Mouse (Mus musculus) myocyte (in vitro differentiated cells): ENCODE data around the gene Mdc1. TPM values are rescaled to one million over a fixed set of nuclear protein-coding genes. Genes with fewer than 3 reads are reported as not detected.

Experiments used
- H3K27me3 ChIP-seq: one replicate; pipeline ENCODE4 v1.6.1; 2011; ENCODE audit not compliant: control insufficient read depth, insufficient read depth, insufficient read length
- H3K36me3 ChIP-seq: one replicate; pipeline ENCODE4 v1.6.1; 2011; ENCODE audit not compliant: control insufficient read depth, insufficient read depth
- H3K4me2 ChIP-seq: one replicate; pipeline ENCODE4 v1.6.1; 2011; ENCODE audit warnings: low read depth, control low read depth
- H3K4me3 ChIP-seq: one replicate; pipeline ENCODE4 v1.5.1; 2011; ENCODE audit warnings: mild to moderate bottlenecking, control low read depth, moderate library complexity
- H3K79me2 ChIP-seq: one replicate; pipeline ENCODE4 v1.6.1; 2011; ENCODE audit not compliant: control insufficient read depth, insufficient read depth
- H3ac ChIP-seq: one replicate; pipeline ENCODE4 v1.6.1; 2011; ENCODE audit not compliant: control insufficient read depth, insufficient read length
- CEBPB ChIP-seq: IDR thresholded peaks from 2 replicates; pipeline ENCODE4 v1.6.1; 2011; ENCODE audit warnings: mild to moderate bottlenecking, moderate library complexity; ENCODE audit not compliant: poor library complexity, insufficient read depth, severe bottlenecking
- E2F4 ChIP-seq: IDR thresholded peaks from one replicate; pipeline ENCODE4 v1.6.1; 2011; ENCODE audit warnings: mild to moderate bottlenecking, control low read depth, moderate library complexity; ENCODE audit not compliant: insufficient read depth
- MAX ChIP-seq: IDR thresholded peaks from one replicate; pipeline ENCODE4 v1.6.1; 2011; ENCODE audit warnings: low read depth, mild to moderate bottlenecking, control low read depth
- MYOD1 ChIP-seq, 3 experiments: IDR thresholded peaks; one replicate each; pipeline ENCODE4 v1.6.1; 2011; ENCODE audit warnings: control low read depth in 2 of 3, low read depth in 2 of 3, mild to moderate bottlenecking in 2 of 3, moderate library complexity in 1 of 3; ENCODE audit not compliant: insufficient read length in 2 of 3, control insufficient read depth in 1 of 3
- MYOG ChIP-seq, 3 experiments: IDR thresholded peaks; one replicate each; pipeline ENCODE4 v1.6.1; 2011; ENCODE audit warnings: control low read depth in 2 of 3, low read depth in 2 of 3, mild to moderate bottlenecking in 2 of 3; ENCODE audit not compliant: insufficient read length in 2 of 3, control insufficient read depth in 1 of 3, insufficient read depth in 1 of 3
- POLR2A ChIP-seq: IDR thresholded peaks from one replicate; pipeline ENCODE4 v1.6.1; 2011; ENCODE audit warnings: low read depth, mild to moderate bottlenecking, control low read depth, moderate library complexity; ENCODE audit not compliant: insufficient read length
- POLR2AphosphoS2 ChIP-seq: IDR thresholded peaks from one replicate; pipeline ENCODE4 v1.6.1; 2011; ENCODE audit warnings: low read depth, control low read depth; ENCODE audit not compliant: insufficient read length
- REST ChIP-seq: IDR thresholded peaks from one replicate; pipeline ENCODE4 v1.6.1; 2011; ENCODE audit warnings: mild to moderate bottlenecking, control low read depth, moderate library complexity; ENCODE audit not compliant: insufficient read depth, insufficient read length
- SRF ChIP-seq: IDR thresholded peaks from one replicate; pipeline ENCODE4 v1.6.1; 2011; ENCODE audit warnings: low read depth; ENCODE audit not compliant: control insufficient read depth, insufficient read length
- TCF12 ChIP-seq: IDR thresholded peaks from one replicate; pipeline ENCODE4 v1.6.1; 2011; ENCODE audit warnings: mild to moderate bottlenecking, control low read depth; ENCODE audit not compliant: poor library complexity, insufficient read depth, severe bottlenecking
- TCF3 ChIP-seq: IDR thresholded peaks from one replicate; pipeline ENCODE4 v1.6.1; 2011; ENCODE audit warnings: low read depth, control low read depth; ENCODE audit not compliant: insufficient read length
- USF1 ChIP-seq: IDR thresholded peaks from one replicate; pipeline ENCODE4 v1.6.1; 2011; ENCODE audit warnings: low read depth, mild to moderate bottlenecking, control low read depth, moderate library complexity
- polyA plus RNA-seq: library from polyadenylated mRNA; unstranded; fragments of >200 nt; fragmentation: generic; extraction: Trizol; gene quantifications from one replicate; pipeline ENCODE4 v1.2.1, GENCODE M21; 2012; ENCODE audit warnings: missing spikeins

The Mdc1 gene
- polyA plus RNA-seq, 1 experiment, result 7.0 TPM

DNA sequence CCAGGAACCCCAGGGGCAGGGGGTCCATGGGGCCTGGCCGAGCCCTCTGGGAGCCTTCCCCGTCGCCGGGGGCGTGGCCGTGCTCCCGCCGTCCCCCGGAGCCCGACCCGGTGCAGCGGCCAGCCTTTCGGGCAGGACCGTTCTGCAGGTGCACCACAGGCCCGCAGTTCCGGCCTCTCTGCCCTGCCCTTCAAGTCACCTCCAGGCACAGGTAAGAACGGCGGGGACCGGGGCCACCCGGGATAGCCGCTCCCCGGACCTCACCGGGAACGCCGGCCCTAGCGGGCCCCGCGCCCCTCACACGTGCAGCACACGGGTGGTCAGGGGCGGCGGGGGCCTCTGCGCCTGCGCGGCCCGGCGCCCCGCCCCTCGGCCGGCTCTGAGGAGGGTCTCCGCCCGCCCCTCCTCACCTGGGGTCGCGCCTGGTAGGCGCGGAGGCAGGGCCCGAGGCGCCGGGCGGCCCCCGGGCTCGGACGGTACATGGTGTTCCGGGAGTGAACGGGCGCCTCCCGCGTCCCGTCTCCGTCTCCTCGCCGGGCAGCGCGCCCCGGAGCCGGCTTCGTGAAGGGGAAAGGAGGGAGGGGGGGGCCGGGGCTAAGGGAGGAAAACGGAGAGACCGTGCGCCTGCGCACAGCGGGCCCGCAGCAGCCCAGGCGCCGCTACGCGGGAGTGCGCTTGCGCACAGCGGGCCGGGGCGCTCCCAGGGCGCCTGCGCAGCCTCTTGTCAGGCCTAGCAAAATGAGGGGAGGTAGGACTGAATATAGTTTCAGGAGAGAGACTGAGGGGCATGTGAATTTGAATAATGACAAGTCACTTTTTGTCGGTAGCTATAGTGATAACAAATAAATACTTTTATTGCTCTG, 55.7 kb downstream of the Mdc1 start, which contains the start of gene 2310061I04Rik:
TSS of gene 2310061I04Rik (minus strand) at position 651 of the 863 bp plus-strand sequence.
- peak within 1 kb of the TSS; percentile 76 for H3ac ChIP-seq
- peak within 1 kb of the TSS; percentile 83 for H3K4me2 ChIP-seq
- peak within 1 kb of the TSS; percentile 30 for H3K4me3 ChIP-seq
- H3K79me2 ChIP-seq, result peaks cover 5% of the 10 kb centered on the region
- H3K36me3 ChIP-seq, result peaks cover 7% of the 10 kb centered on the region
- TF ChIP-seq POLR2A, result peak; percentile 56
- TF ChIP-seq E2F4, result no peak
- peak; percentile 88 for TF ChIP-seq POLR2AphosphoS2
- no peaks in the 10 kb centered on the region for H3K27me3 ChIP-seq

DNA sequence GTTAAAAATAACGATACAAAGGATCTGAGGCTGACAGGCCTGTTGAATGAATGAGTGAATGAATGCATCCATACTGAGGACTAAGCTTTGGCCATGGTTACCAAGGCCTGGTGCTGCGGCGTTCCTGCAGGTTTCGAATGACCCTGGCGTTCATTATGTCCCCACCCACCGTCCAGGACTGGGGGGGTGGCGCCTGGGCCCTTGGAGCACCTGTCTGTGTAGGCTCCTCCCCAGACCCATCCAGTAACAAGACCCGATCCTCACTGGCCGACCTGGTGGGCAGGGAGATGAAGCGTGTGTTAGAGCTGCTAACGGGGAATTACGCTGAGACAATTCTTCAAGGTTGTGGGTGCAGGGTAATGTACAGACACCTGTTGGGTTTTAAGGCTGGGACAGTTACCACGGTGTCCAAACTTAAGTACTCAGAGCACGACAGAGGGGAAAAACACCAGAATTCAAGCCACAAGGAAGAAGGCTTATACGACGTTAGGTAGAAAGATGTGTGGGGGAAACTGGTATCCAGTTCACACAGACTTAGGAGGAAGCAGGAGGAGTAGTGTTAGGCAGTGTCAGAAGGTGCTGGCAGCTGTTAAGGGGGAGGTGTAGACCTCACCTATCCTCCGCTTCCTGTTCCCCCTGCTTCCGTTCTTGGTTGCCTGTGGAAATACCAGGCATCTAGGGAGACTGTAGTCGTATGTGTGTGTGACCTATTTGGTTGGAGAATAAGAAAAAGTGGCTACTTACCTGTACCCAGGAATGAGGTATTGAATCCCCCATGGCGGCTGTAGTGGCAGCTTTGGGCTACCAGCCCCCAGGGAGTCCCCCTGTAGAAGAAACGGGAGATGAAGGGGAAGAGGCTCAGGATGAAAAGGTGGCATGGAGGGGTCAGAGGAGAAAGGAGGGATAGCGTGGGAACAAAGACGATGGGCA, 56.6 kb downstream of the Mdc1 start:
- peaks cover 5% of the 10 kb centered on the region for H3K79me2 ChIP-seq
- TF ChIP-seq E2F4 (no peak), MYOG (IDR thresholded peaks at IDR 0.05; ENCODE audit: control insufficient read depth in 1 of 3, insufficient read depth in 1 of 3, insufficient read length in 2 of 3, low read depth in 2 of 3) (peak in 1 of 3 experiments; percentile 19)

DNA sequence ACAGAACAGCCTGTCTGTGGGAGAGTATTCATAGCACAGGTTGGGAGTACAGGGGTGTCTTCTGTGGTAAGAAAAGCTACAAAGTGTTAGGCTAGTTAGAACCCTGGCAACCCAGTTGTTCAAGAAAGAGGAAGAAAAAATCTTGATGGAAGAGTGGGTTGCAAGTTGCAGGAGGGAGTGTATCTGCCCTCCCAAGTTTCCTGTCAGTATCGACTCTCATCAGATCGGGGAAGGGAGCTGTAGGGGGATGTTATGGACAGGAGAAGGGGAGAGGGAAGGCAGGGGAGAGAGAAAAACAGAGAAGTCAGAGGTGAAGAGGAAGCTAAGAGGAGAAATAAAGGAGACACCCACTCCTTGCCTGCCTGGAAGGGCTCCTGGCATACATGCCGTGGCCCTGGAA, 59.3 kb downstream of the Mdc1 start:
- TF ChIP-seq MYOG (IDR thresholded peaks at IDR 0.05; ENCODE audit: control insufficient read depth in 1 of 3, insufficient read depth in 1 of 3, insufficient read length in 2 of 3, low read depth in 2 of 3), result no peak
- no peak for TF ChIP-seq POLR2A
- Histone ChIP-seq H3K4me2 (no peak overlapping the region), H3K79me2 (peaks cover 5% of the 10 kb centered on the region), H3K36me3 (no peaks in the 10 kb centered on the region), H3K4me3 (no peak overlapping the region), H3K27me3 (no peaks in the 10 kb centered on the region), H3ac (no peak overlapping the region)

More for the DNA sequence above, 56.6 kb downstream of the Mdc1 start:
- H3K4me3 ChIP-seq, result peak overlapping the region; percentile 30
- peak overlapping the region; percentile 76 for H3ac ChIP-seq
- H3K27me3 ChIP-seq, result no peaks in the 10 kb centered on the region
- peak overlapping the region; percentile 83 for H3K4me2 ChIP-seq
- H3K36me3 ChIP-seq, result no peaks in the 10 kb centered on the region

GRCm38 (mm10) chr17:35903343-35903991, 62.2 kb downstream of the Mdc1 start:
- Histone ChIP-seq H3K4me2 (no peak overlapping the region), H3K36me3 (peaks cover 7% of the 10 kb centered on the region), H3ac (no peak overlapping the region), H3K27me3 (no peaks in the 10 kb centered on the region), H3K79me2 (no peaks in the 10 kb centered on the region), H3K4me3 (no peak overlapping the region)
- TF ChIP-seq POLR2A, result no peak
- no peak for TF ChIP-seq MAX
- no peak for TF ChIP-seq REST
- TF ChIP-seq E2F4, result no peak
- TF ChIP-seq POLR2AphosphoS2, result no peak
- TF ChIP-seq TCF12, result no peak
- TF ChIP-seq CEBPB, result no peak
- TF ChIP-seq MYOD1 (IDR thresholded peaks at IDR 0.05; ENCODE audit: control insufficient read depth in 1 of 3, insufficient read length in 2 of 3, low read depth in 2 of 3), result no peak
- TF ChIP-seq TCF3, result no peak
- TF ChIP-seq SRF, result no peak
- no peak for TF ChIP-seq USF1
- no peak for TF ChIP-seq MYOG (IDR thresholded peaks at IDR 0.05; ENCODE audit: control insufficient read depth in 1 of 3, insufficient read depth in 1 of 3, insufficient read length in 2 of 3, low read depth in 2 of 3)

DNA sequence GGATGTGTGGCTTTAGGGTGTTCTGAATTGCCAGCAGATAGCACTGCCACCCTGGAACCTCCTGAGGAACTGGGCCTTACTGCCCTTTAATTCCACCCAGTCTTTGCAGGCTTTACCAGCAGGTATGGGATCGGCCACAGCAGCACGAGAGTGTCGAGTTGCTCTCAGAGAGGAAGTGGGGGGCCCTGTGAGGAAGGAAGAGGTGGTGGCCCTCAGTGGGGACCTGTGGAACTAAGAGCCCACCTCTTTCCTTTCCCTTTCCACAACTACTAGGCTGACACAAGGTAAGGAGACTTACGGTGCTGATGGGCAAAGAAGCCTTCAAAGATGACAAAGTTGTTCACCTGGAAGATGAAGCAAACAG, 62.7 kb downstream of the Mdc1 start:
- Histone ChIP-seq H3K79me2 (no peaks in the 10 kb centered on the region), H3K36me3 (peaks cover 7% of the 10 kb centered on the region), H3K4me2 (no peak overlapping the region), H3K4me3 (no peak overlapping the region), H3ac (no peak overlapping the region), H3K27me3 (no peaks in the 10 kb centered on the region)
- TF ChIP-seq POLR2A (no peak), POLR2AphosphoS2 (no peak), TCF3 (no peak)
